Comparison of ENCODE assay signal across 12 mouse cellular contexts in the genomic region with DNA sequence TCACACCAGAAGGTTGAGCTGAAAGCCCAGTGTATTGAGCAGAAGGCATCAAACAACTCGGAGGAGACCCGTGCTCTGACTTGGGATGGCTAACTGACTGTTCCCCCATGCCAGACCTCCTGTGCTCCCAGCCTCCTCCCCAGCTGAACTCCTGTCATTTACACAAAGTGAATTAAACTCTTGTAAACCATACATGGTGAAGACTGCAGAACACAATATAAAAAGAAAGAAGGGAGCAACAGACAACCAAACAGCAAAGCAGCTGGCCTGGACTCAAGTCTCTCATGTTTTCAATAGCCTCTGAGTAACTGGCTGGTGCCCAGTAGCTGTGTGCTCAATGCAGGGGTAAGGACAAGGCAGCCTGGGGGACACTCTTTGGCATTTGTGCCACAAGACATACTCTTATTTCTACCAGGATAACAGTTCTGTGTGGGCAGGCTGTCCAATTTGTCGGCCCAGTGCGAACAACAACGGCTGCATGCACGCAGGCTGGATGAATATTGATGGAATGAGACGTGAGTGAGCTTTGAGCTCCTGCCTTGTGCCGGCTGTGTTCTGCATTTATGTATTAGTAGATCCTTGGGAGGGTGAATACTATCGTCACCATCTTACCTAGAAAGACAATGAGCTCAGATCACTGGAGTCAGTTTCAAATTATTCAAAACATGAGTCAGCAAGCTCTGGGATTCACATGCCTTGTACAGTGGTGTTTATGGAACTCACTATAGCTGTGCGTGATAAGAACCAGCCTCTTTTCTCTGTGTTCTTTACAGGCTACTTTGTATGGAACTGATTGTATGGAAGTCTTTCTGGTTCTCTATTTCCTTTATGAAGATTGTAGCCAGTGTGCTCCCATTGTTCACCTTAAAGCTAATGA.
DNase-seq lines count a peak whose midpoint lies in the region; ATAC-seq and TF ChIP-seq lines count a peak whose summit lies in the region.
"Had no signal": no experiment of that assay in that cellular context is flagged by ENCODE, and none has a peak within 500 bp of the region (broad histone marks: within the 10 kb centered on the region; RNA-seq: fewer than 3 reads in every experiment).

No protein-coding gene starts in this region.

- intact Hi-C loops in left cerebral cortex, postnatal 36 days (cut with DNase I), result no loop called here
- intact Hi-C loops in left cerebral cortex, adult 2 months (cut with DNase I), result no loop called here

- no peak for DNase-seq in frontal cortex, postnatal 25 days (ENCODE audit: low spot score in 2 of 2)
- peak; percentile 8 to 13 for DNase-seq in left cerebral cortex, postnatal 36 days (ENCODE audit: low spot score in 2 of 2)
- DNase-seq in left cerebral cortex, adult 2 months (ENCODE audit: extremely low spot score in 1 of 2, low spot score in 2 of 2), result no peak
- no peak for DNase-seq in Patski (ENCODE audit: low read depth, low spot score)
- peak; percentile 32 to 54 for DNase-seq in layer of hippocampus, postnatal 14 days (ENCODE audit: low spot score in 2 of 2)
- no peak for DNase-seq in urinary bladder, adult 2 months (ENCODE audit: low spot score)
- DNase-seq: heart, postnatal 36 days; kidney, adult 2 months; lung, adult 18-20 months; thymus, adult 2 months had no signal

- H3K27ac ChIP-seq in left cerebral cortex, adult 2 months, result no peak overlapping the region
- H3K27ac ChIP-seq: embryonic facial prominence, embryonic 15.5 days had no signal

- ATAC-seq in frontal cortex, adult (ENCODE audit: low TSS enrichment), result peak; percentile 90
- ATAC-seq in Patski, result peak; percentile 76

- POLR2A ChIA-PET in Patski (lab: Charles Lee), result no interaction called here

- in situ Hi-C loops in Patski (cut with MboI; ENCODE audit: low pct_unique_long_range_greater_than_20kb), result no loop called here

- H3K4me3 ChIP-seq in left cerebral cortex, adult 2 months, result no peak overlapping the region
- H3K4me3 ChIP-seq: embryonic facial prominence, embryonic 15.5 days had no signal

- no peak for TF ChIP-seq CTCF in left cerebral cortex, adult 2 months (IDR thresholded peaks at IDR 0.05)
- no peak for TF ChIP-seq CTCF in Patski (IDR thresholded peaks at IDR 0.05)

- H3K27me3 ChIP-seq in Patski, result no peaks in the 10 kb centered on the region
- H3K27me3 ChIP-seq: embryonic facial prominence, embryonic 15.5 days had no signal

- CTCF ChIA-PET in Patski (lab: Charles Lee), result interaction anchor here (0.7 to 1.5 kb wide), 3 partner anchors 9 to 168 kb away, joined by 3 to 4 read pairs (median 3); no protein-coding TSS in a partner anchor

Comparison
In these comparisons a context has a peak if more than half of its experiments do, and no peak if none do; other contexts are left out.
1. DNase-seq: peak in left cerebral cortex, postnatal 36 days (2 of 2) and layer of hippocampus, postnatal 14 days (2 of 2); none in frontal cortex, postnatal 25 days (0 of 2), left cerebral cortex, adult 2 months (0 of 2), Patski (single experiment) and urinary bladder, adult 2 months (single experiment).